Mouse (Mus musculus) embryonic facial prominence, embryonic 15.5 days (tissue): ENCODE measurements around the gene Igf1r. TPM values are rescaled to one million over a fixed set of nuclear protein-coding genes. Genes with fewer than 3 reads are reported as not detected.

Source experiments
- ATAC-seq: fragments of 200-750 bp; cut with Nextera tagmentation; 2 replicates; pipeline ENCODE4 v1.8.0; 2017; ENCODE audit warnings: low read depth, moderate TSS enrichment; ENCODE audit not compliant: insufficient number of reproducible peaks, low FRiP score, low TSS enrichment
- H3K27ac ChIP-seq: fragments of 300-500 bp; sonication (generic); replicated peaks from 2 replicates; pipeline ENCODE4 v1.5.1; 2015; ENCODE audit warnings: mild to moderate bottlenecking, inconsistent platforms
- H3K27me3 ChIP-seq: fragments of 300-500 bp; sonication (generic); 2 replicates; pipeline ENCODE4 v1.6.1; 2015; ENCODE audit warnings: inconsistent platforms
- H3K36me3 ChIP-seq: fragments of 300-500 bp; sonication (generic); 2 replicates; pipeline ENCODE4 v1.6.1; 2015; ENCODE audit warnings: mild to moderate bottlenecking, inconsistent platforms
- H3K4me1 ChIP-seq: fragments of 300-500 bp; sonication (generic); 2 replicates; pipeline ENCODE4 v1.6.1; 2015; ENCODE audit warnings: inconsistent platforms
- H3K4me2 ChIP-seq: fragments of 300-500 bp; sonication (generic); replicated peaks from 2 replicates; pipeline ENCODE4 v1.6.1; 2015; ENCODE audit warnings: mild to moderate bottlenecking, inconsistent platforms
- H3K4me3 ChIP-seq: fragments of 300-500 bp; sonication (generic); replicated peaks from 2 replicates; pipeline ENCODE4 v1.5.1; 2015; ENCODE audit warnings: mild to moderate bottlenecking, inconsistent platforms
- H3K9ac ChIP-seq: fragments of 300-500 bp; sonication (generic); 2 replicates; pipeline ENCODE4 v1.6.1; 2015; ENCODE audit warnings: inconsistent platforms
- H3K9me3 ChIP-seq: fragments of 300-500 bp; sonication (generic); replicated peaks from 2 replicates; pipeline ENCODE4 v1.6.1; 2016; ENCODE audit warnings: inconsistent platforms
- WGBS: fragments of 180-500 bp; shearing (Covaris S2); methylation state at CpG from one replicate; pipeline ENCODE4 v1.1.7; 2015; 5-methylcytosine and 5-hydroxymethylcytosine counted together
- polyA plus RNA-seq: library from polyadenylated mRNA; unstranded; fragments of >200 nt; fragmentation: Nextera tagmentation; extraction: Ambion mirVana; gene quantifications from 2 replicates; pipeline ENCODE4 v1.2.1, GENCODE M21; 2015

The Igf1r gene
- polyA plus RNA-seq, 1 experiment from 2014 or later: 26.2 TPM

DNA sequence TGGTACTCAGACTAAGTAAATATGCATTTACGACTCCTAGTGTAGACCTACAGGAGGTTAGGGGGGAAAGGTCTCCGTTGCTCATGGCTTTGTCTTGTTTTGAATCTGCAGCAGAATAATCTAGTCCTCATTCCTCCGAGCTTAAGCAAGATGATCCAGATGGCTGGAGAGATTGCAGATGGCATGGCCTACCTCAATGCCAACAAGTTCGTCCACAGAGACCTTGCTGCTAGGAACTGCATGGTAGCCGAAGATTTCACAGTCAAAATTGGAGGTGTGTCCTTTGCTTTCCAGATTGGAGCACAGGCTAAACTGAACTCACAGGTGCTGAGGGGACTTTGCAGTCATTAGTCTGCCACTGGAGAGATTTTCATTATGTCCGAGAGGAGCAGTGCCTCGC, 259.3 kb downstream of the Igf1r start:
- H3K27ac ChIP-seq: no peak overlapping the region
- H3K9ac ChIP-seq: no peak overlapping the region
- H3K36me3 ChIP-seq: peaks cover 91% of the 10 kb centered on the region
- no peaks in the 10 kb centered on the region for H3K9me3 ChIP-seq
- H3K4me3 ChIP-seq: no peak overlapping the region
- 89% methylated on average over 7 of the region's 7 CpGs for WGBS
- no peaks in the 10 kb centered on the region for H3K27me3 ChIP-seq
- H3K4me1 ChIP-seq: no peaks in the 10 kb centered on the region
- H3K4me2 ChIP-seq: no peak overlapping the region
- no peak for ATAC-seq

DNA sequence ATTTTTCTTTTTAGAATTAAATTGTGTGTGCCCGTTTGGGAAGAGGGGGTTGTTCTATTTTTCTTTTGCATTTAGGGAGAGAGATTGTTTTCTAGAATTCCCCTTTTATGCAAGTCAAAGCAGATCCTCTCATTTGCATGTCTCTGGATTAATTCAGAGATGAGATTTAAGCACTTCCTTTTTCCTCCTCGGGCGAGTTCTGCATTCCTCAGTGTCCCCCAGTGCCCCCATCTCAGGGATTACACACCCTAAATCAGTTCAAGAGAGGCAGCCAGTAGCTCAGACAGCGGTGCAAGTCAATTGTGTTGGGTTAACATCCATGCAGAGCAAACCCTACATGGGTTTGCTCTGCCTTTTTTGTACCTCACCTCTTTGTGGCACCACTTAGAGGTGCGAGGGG, 261.2 kb downstream of the Igf1r start:
- ATAC-seq: no peak
- Histone ChIP-seq H3K27me3 (no peaks in the 10 kb centered on the region), H3K4me2 (no peak overlapping the region), H3K4me1 (no peaks in the 10 kb centered on the region), H3K4me3 (no peak overlapping the region), H3K27ac (no peak overlapping the region), H3K9ac (no peak overlapping the region), H3K9me3 (no peaks in the 10 kb centered on the region), H3K36me3 (peaks cover 92% of the 10 kb centered on the region)
- 64% methylated on average over 5 of the region's 5 CpGs for WGBS

DNA sequence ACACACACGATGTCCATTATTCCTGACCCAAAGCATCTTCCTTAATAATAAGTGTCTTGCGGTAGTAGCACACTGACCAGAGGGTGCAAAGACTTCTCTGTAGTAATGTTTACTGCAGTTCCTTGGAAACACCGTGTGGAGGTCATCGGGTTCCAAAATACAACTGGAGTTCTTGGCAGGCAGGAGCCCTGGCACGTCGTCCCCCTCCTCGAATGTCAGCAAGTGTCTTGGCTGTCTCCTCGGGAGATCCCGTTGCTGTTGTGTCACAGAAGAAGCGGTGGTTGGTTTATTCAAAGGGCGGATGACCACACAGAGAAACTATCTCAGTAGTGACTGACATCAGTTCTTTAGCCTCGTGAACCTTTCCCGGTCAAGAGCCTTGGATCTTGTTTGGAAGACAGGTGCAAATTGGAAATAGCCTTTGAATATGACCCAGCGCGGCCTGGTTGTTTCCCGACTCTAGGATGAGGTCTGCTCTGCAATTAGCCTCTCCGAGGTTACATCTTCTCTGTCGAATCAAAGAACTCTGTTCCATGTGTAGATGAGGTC, 263.0 kb downstream of the Igf1r start:
- no peaks in the 10 kb centered on the region for H3K4me1 ChIP-seq
- WGBS: 79% methylated on average over 18 of the region's 18 CpGs
- ATAC-seq: no peak

DNA sequence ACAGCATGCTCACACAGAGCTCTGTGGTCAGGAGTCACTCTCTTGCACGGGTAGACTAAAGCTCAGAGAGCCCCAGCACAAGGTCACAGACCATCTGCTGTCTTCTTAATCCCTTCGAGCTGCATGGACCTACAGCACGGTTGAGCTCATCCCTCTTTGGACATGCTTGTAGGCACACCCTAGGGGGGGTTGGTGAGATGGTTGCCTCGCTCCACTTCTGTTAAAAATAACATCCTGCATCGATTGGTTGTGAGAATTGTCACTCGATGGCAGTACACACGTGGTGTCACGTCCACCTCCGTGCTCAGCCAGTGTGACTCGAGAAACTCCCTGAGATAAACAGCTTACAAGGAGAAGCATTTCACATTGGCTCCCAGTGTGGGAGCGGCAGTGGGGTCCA, 266.3 kb downstream of the Igf1r start:
- Histone ChIP-seq H3K36me3 (peaks cover 70% of the 10 kb centered on the region), H3K27ac (no peak overlapping the region), H3K4me1 (peaks cover 13% of the 10 kb centered on the region), H3K27me3 (no peaks in the 10 kb centered on the region), H3K4me2 (no peak overlapping the region), H3K9me3 (no peaks in the 10 kb centered on the region), H3K9ac (no peak overlapping the region), H3K4me3 (no peak overlapping the region)
- 84% methylated on average over 11 of the region's 11 CpGs for WGBS
- ATAC-seq: no peak

More for the DNA sequence above, 263.0 kb downstream of the Igf1r start:
- Histone ChIP-seq H3K9me3 (no peaks in the 10 kb centered on the region), H3K27me3 (no peaks in the 10 kb centered on the region), H3K36me3 (peaks cover 88% of the 10 kb centered on the region), H3K4me3 (no peak overlapping the region), H3K9ac (no peak overlapping the region), H3K27ac (no peak overlapping the region), H3K4me2 (no peak overlapping the region)

GRCm38 (mm10) chr7:68221677-68222230, 269.1 kb downstream of the Igf1r start:
- Histone ChIP-seq H3K4me3 (no peak overlapping the region), H3K9me3 (no peaks in the 10 kb centered on the region), H3K9ac (no peak overlapping the region), H3K27me3 (no peaks in the 10 kb centered on the region), H3K4me1 (peaks cover 14% of the 10 kb centered on the region), H3K36me3 (peaks cover 66% of the 10 kb centered on the region), H3K4me2 (no peak overlapping the region), H3K27ac (no peak overlapping the region)
- WGBS: 77% methylated on average over 9 of the region's 9 CpGs
- ATAC-seq: no peak

GRCm38 (mm10) chr7:68223356-68223808, 270.8 kb downstream of the Igf1r start:
- ATAC-seq: peak; percentile 53
- H3K36me3 ChIP-seq: peaks cover 50% of the 10 kb centered on the region

DNA sequence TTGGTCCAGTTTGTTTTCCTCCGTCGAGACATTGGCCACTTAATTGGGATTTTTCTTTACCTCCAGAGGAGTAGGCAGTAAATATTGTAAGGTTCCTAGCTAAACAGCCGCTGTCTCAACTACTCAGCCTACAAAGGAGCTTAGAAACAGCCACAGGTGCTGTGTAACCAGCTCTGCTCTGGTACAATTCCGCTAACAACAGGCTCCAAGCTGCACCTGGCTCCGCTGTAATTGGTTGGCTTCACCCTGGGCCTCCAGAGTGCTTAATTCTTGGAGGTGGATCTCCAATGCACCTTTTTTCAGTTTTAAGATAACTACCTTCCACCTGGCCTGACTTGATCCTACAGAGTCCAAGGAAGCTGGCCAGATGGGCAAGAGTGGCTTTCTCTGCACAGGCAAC, 271.4 kb downstream of the Igf1r start:
- Histone ChIP-seq H3K9ac (no peak overlapping the region), H3K27me3 (no peaks in the 10 kb centered on the region), H3K27ac (peak overlapping the region; percentile 71), H3K36me3 (peaks cover 47% of the 10 kb centered on the region), H3K4me3 (no peak overlapping the region), H3K4me1 (peaks cover 19% of the 10 kb centered on the region), H3K4me2 (no peak overlapping the region), H3K9me3 (no peaks in the 10 kb centered on the region)
- 84% methylated on average over 5 of the region's 5 CpGs for WGBS
- no peak for ATAC-seq

More at GRCm38 (mm10) chr7:68223356-68223808, 270.8 kb downstream of the Igf1r start:
- 17% methylated on average over 13 of the region's 13 CpGs for WGBS
- Histone ChIP-seq H3K27me3 (no peaks in the 10 kb centered on the region), H3K27ac (peak overlapping the region; percentile 71), H3K4me2 (no peak overlapping the region), H3K9ac (no peak overlapping the region), H3K9me3 (no peaks in the 10 kb centered on the region), H3K4me1 (peaks cover 16% of the 10 kb centered on the region), H3K4me3 (no peak overlapping the region)

DNA sequence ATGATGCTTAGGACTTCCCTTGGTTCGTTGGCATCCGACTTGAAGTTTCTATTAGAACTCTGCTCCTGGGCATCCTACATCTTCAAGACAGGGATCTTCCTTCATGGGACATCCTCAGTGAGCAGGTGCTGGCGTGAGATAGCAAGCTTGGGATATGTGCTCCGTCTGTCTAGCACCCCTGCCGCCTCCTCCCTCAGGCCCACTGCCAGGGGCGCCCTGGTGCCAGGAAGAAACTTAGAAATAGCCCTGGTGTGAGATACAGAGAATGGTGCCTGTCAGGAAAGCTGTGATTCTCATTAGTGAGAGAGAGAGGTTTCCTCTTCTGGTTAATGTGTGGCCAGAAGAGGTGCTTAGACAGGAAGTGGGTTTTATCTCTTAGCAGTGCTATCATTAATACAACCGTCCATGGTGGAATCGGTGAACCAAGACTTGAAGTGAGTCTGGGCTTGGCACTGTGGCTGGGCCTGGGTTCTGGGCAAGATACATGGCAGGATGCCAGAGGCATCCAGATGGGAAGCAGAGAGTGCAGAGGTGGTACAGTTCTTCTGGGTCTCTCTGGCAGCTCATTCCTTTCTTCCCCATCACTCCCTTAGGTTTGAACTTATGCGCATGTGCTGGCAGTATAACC, 272.9 kb downstream of the Igf1r start:
- WGBS: 88% methylated on average over 9 of the region's 9 CpGs
- Histone ChIP-seq H3K9ac (no peak overlapping the region), H3K4me1 (peaks cover 19% of the 10 kb centered on the region), H3K4me2 (no peak overlapping the region), H3K9me3 (no peaks in the 10 kb centered on the region), H3K27ac (no peak overlapping the region), H3K4me3 (no peak overlapping the region), H3K27me3 (no peaks in the 10 kb centered on the region), H3K36me3 (peaks cover 39% of the 10 kb centered on the region)
- no peak for ATAC-seq

GRCm38 (mm10) chr7:68227021-68227420, 274.4 kb downstream of the Igf1r start:
- Histone ChIP-seq H3K4me3 (no peak overlapping the region), H3K9ac (no peak overlapping the region), H3K27me3 (no peaks in the 10 kb centered on the region), H3K27ac (no peak overlapping the region), H3K9me3 (no peaks in the 10 kb centered on the region), H3K4me1 (peaks cover 19% of the 10 kb centered on the region), H3K4me2 (no peak overlapping the region), H3K36me3 (peaks cover 40% of the 10 kb centered on the region)
- whole genome bisulfite sequencing: 70% methylated on average over 11 of the region's 11 CpGs
- ATAC-seq: no peak

DNA sequence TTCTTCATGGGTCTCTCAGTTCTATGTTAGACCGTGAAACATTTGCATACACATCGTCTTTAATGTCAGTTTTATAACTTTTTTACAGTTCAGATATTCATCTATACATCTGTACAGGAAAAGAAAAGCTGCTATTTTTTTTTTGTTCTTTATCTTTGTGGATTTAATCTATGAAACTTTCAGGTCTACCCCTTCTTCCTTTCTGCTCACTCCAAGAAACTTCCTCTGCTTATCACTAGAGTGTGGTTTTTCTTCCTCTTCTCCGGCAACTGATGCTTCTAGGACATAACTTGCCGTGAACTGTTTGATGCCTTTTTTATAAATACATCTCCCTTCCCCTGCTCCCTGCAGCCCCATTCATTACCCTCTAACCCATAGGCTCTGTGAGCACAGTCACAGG, 275.0 kb downstream of the Igf1r start:
- no peaks in the 10 kb centered on the region for H3K27me3 ChIP-seq
- no peak overlapping the region for H3K27ac ChIP-seq
- no peak overlapping the region for H3K4me3 ChIP-seq
- H3K9me3 ChIP-seq: no peaks in the 10 kb centered on the region
- no peak for ATAC-seq
- H3K4me1 ChIP-seq: peaks cover 21% of the 10 kb centered on the region
- H3K36me3 ChIP-seq: peaks cover 40% of the 10 kb centered on the region
- 71% methylated on average over 4 of the region's 4 CpGs for WGBS
- no peak overlapping the region for H3K9ac ChIP-seq
- no peak overlapping the region for H3K4me2 ChIP-seq

GRCm38 (mm10) chr7:68228491-68228890, 275.9 kb downstream of the Igf1r start:
- ATAC-seq: no peak
- Histone ChIP-seq H3K9me3 (no peaks in the 10 kb centered on the region), H3K4me3 (no peak overlapping the region), H3K4me1 (peaks cover 17% of the 10 kb centered on the region), H3K9ac (no peak overlapping the region), H3K27ac (no peak overlapping the region), H3K27me3 (no peaks in the 10 kb centered on the region), H3K4me2 (no peak overlapping the region), H3K36me3 (peaks cover 40% of the 10 kb centered on the region)
- 36% methylated on average over 6 of the region's 6 CpGs for WGBS

DNA sequence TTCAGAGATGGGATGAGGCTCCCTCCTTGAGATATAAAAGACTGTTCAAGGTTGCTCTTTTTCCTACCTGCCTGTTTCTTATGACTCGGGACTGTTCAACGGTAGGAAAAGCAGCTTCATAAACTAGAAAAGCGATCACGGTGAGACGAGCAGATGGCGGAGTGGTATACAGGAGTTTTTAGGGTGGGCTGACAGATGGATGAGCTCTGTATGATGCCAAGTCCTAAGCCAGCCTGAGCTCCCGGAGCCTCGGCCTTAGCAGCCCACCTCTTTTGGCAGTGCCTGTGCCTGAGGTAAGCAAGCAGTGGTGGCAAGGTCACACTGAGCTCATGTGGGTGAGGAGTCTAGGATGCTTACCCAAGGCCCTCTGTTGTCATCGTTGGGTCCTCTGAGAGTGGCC, 278.2 kb downstream of the Igf1r start:
- Histone ChIP-seq H3K9ac (no peak overlapping the region), H3K4me2 (no peak overlapping the region)

More for the DNA sequence above, 278.2 kb downstream of the Igf1r start:
- no peak for ATAC-seq
- H3K4me3 ChIP-seq: no peak overlapping the region
- H3K9me3 ChIP-seq: no peaks in the 10 kb centered on the region
- no peak overlapping the region for H3K27ac ChIP-seq
- H3K4me1 ChIP-seq: peaks cover 20% of the 10 kb centered on the region
- peaks cover 25% of the 10 kb centered on the region for H3K36me3 ChIP-seq
- no peaks in the 10 kb centered on the region for H3K27me3 ChIP-seq
- 90% methylated on average over 9 of the region's 9 CpGs for WGBS
